Mouse (Mus musculus) left cerebral cortex, postnatal 10 days (tissue): ENCODE results near the gene Ndufb4. TPM values are rescaled to one million over a fixed set of nuclear protein-coding genes. Genes with fewer than 3 reads are reported as not detected.

ENCODE experiments used
- DNase-seq, 2 experiments: peaks; one replicate each; pipeline ENCODE4 v3.0.0; 2021 to 2022; ENCODE audit warnings: low spot score in 2 of 2, mixed read lengths in 1 of 2; ENCODE audit errors: extremely low spot score in 1 of 2
- intact Hi-C: fragments of 180-260 bp; cut with DNase I; formaldehyde crosslinking; loops from one replicate; pipeline ENCODE4 v1.15.1; 2025
- total RNA-seq, 2 experiments: library from RNA; stranded (reverse); gene quantifications; 2 replicates each; pipeline ENCODE4 v1.2.3; 2021

Ndufb4 gene
- total RNA-seq, 2 experiments from 2014 or later: 72.5 to 73.8 TPM

DNA sequence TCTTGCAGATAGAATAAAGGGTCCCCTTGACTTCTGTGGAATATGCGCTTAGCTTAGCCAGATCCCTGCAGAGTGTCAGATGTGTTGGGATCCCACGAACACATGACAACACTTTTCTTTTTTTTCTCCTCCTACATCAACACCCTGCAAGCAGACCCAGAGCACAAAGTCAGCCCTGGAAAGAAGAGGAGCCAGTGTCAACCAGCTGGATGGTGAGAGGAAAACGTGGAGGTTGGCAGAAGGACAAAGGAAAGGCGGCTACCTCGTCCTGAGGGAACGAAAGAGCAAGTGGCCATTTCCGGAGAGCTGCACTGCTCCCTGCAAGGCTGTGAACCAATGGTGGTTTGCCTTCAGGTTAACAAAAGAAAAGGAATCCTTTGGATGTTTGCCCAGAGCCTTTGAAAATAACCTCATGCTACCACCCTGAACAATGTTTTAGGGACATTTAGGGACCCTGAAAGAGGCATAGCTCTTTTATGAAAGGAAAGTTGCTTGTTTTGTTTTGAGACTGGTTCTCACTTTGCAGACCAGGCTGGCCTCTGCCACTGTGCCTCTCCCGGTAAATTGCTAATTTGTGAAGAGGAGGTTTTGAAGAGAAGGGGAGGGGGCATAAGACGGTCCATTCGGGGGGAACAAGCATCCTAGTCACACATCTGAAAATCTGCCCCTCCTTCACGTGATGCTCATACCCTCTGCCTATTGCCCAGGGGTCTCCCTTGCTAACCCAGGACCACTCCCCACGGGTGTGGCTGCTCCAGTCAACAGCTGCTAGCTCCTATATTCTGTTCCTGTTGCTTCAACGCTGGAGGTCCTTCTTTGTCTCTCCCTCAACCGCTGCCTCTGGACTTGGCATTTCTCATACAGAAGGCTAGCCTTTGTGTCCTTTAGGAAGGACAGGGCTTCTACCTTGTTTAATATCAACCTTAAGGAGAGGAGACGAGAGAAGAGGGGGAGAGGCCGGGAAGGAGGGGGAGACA, 29.2 kb upstream of the Ndufb4 start:
- intact Hi-C loops: loop anchor here (5.0 to 10.0 kb wide), 4 partner anchors 129 to 511 kb away; partner anchors contain the start of gene Stxbp5l
- DNase-seq: no peak

DNA sequence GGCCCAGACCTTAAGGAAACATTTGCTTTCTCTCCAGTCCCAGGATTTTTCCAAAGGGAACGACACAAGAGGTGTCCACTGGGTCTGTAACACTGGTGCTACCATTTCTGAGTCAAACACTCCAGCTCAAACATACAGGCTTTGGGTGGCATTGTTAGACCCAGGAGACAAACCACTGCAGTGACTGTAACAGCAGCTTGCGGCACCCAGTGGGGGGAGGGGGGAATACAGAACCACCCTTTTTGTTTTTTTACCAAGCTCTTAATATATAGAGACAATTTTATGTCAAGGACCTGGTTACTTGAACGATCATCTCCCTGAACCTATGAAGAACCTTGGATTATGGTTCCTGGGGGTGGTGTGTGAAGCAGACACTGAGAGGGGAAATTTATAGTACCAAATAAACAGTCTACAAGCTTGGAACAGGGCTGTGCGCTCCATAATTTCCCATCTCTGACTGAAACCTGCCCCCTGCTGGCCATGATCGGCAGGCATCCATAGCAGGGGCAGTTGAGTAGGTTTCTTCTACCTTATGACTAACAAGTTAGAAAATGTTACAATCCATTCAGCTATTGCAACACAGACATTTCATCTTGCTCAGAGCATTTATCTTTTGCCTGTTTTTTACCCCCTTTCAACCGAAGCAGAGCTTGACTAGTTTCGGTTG, 28.2 kb upstream of the Ndufb4 start:
- intact Hi-C loops: loop anchor here (5.0 to 10.0 kb wide), 4 partner anchors 130 to 512 kb away; partner anchors contain the start of gene Stxbp5l
- DNase-seq: peak; percentile 81 to 86

DNA sequence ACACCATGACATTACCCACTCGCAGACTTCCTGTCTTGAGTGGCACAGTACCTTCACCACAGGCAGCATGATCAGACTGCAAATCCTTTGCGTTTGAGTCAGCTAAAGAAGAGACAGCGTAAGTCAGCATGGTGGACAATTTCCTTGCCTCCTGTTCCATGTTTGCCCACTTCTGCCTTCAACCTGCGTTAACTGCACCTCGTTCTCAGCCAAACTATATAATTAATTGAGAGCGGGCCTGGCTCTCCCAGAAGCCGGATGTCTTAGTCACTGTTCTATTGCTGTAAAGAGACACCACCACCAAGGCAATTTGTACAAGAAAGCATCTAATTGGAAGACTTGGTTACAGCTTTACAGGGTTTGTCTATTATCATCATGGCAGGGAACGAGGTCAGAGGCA, 26.6 kb upstream of the Ndufb4 start:
- no peak for DNase-seq
- intact Hi-C loops: loop anchor here (5.0 to 10.0 kb wide), 4 partner anchors 131 to 514 kb away; partner anchors contain the start of gene Stxbp5l

DNA sequence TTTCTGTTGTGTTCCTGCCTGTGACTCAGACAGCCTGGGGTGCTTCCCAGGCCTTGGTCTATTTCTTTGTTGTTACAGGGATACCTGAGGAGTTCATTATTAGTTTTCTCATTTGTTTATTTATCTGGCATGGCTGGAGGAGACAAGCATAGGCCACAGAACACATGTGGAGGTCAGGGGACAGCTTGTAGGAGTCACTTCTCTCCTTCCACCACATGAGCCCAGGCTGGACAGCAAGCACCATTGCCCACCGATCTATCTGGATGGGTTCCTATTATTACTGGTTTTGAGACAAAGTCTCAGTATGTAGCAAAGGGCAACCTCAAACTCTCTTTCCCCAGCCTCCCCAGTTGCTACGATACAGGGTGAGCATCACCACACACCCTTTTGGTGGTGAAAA, 26.0 kb upstream of the Ndufb4 start:
- intact Hi-C loops: loop anchor here (5.0 to 10.0 kb wide), 4 partner anchors 132 to 515 kb away; partner anchors contain the start of gene Stxbp5l
- DNase-seq: no peak

DNA sequence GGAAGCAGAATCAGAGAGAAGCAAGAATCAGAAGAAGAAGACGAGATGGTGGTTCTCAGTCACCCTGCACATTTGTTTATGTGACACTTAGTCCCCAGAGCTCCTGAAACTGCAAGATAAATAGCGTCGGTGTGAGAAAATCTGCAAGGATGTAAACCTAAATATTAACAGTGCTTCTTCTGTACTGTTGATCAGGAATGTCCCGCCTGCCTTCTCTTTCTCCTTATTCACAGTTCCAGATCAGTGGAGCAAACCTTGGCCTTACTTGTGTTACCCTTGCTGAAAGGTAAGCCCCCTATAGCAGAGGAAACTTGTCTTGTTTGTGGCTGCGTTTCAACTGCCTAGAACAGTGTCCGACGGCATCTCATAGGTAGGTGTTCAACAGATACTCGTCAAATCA, 23.3 kb upstream of the Ndufb4 start:
- no peak for DNase-seq
- intact Hi-C loops: no loop called here

DNA sequence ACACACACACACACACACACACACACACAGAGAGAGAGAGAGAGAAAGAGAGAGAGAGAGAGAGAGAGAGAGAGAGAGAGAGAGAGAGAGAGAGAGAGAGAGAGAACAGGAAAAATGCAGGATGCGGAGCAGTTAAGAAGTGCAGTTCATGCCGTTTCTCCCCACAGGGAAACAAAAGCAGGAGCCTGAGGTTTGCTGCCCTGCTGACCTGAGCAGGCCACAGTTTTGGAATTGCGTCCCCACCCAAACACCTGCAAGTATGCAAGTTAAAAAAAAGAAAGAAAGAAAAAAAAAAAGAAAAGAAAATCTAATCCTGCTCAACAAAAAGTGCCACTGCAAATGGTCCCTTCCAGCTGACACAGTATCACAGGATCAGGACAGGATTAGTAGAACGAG, 22.4 kb upstream of the Ndufb4 start:
- DNase-seq: no peak
- intact Hi-C loops: no loop called here

DNA sequence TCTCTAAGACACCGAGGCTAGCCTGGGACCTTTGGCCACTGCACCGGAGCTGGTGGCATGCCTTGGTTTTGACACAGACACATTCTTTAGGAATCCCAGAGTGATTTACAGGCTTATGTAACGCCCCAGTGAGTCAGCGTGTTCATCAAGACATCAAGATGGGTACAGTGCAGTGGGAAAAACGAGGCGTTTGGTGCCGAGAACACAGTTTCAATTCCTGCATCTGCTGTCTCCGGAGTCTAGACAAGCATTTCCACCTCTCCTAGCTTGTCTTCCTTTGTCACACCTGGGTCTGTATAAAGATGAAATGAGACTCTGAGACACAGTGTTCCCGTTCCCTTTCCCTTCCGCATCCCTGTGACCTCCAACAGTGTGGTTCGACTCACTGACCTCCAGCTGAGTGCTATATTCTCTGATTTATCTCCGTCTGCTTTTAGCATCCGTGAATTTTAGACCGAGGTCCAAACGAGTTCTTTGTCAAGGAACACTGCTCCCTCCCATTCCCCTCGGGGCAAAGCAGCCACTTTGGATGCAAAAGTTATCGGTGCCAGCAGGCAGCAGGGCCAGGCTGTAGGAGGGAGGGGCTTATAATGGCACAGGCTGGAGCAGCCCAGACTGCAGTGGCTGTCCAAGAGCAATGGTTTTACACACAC, 21.9 kb upstream of the Ndufb4 start:
- intact Hi-C loops: no loop called here
- DNase-seq: no peak

DNA sequence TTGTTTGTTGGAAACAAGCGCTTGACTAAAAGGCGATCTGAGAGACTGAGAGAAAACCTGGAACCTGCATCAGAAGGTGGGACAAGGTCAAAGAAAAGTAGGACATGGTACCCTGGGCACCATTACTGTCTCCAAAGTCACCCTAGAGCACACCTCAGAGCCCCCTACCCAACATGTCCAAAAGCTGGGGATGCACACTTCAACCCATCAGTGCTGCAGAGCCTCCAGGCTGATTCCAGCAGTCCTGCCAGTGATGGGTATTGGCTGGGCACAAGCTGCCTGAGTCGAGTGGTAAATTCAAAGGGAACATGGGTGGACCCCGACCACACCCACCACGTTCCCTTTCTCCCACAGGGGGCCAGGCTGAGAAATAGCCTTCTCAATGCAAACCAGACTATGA, 21.1 kb upstream of the Ndufb4 start:
- DNase-seq: no peak
- intact Hi-C loops: no loop called here

DNA sequence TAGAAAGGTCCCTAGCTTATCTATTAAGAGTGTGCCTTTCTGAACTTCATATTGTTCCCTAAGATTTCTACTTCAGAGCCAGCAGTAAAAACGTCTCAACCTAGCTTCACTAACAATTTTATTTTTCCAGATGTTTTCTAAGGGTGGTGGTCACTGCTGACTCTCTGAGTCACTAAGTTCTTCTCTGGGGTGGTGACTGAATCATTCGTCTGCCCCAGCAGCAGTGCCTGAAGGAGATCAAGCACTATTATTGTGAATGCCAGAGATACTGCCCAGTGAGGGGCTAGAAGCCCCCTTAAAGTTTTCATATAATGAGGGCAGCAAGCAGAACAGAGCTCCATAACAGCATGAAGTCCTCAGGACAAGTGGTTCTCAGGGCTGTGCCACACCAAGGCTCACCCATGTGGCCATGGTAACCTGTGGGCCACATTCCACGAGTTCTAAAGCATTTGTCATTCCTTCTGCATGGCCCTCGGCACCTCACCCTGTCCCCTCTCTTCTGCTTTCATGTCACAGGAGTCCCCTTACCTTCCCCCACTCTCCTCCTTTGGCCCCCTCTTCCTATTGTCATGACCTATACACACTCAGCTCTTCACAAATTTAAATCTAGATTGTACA, 16.5 kb upstream of the Ndufb4 start:
- intact Hi-C loops: no loop called here
- no peak for DNase-seq

DNA sequence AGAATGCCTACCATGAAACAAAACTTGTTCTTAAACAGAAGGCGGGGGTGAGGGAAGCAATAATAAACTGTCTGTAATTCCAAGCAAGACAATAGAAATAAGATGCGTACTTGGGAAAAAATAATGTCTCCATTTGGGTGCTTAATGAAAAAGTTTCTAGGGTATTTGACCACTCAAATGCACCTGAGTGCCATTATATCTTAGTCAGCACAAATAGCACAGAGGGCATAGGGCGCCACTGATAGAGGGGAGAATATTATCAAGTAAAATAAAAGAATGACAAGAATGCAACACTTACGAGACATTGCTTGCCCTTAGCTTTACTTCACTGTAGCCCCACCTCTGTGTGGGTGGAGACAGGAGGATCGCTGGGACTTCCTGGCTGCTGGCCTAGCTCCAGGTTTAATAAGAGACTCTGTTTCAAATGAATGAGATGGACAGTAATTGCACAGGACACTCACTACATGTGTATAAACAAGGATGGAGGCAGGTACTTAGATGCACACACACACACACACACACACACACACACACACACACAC, 11.2 kb upstream of the Ndufb4 start:
- intact Hi-C loops: no loop called here
- DNase-seq: no peak

DNA sequence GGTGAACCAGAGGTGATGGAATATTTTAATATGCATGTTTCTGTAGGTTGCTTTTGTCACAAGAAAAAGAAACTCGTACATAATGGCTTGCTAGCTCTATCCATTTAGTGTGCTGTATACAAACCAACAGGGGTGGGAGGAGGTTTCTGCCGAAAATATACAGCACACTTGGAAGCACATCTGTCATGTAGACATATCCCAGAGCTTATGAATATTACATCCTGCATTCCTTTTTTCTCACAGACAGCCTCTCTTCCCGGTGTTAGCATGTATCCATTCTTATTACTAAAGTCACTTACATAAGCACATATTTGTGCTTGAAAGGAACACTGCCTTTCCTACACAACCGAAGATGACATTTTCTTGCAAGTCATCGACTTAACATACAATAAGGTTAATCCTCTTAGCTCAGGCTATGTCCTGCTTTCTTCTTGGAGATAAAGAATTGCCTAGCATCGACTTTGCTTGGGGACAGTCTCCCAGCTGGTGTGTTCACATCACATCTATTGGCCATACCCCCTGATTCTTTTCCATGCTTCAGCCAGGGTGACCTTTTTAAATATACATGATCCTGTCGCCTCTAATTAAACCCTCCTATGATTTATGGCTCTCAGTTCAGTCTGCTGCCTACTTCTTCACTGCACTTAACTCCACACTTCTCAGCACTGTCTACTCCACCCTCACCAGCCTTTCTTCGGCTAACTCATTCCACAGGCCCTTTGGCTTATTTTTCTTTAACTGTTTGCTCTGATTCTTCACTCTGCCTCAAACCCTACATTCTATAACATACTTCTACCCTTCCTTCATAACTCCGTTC, 9.6 kb upstream of the Ndufb4 start:
- intact Hi-C loops: no loop called here

DNA sequence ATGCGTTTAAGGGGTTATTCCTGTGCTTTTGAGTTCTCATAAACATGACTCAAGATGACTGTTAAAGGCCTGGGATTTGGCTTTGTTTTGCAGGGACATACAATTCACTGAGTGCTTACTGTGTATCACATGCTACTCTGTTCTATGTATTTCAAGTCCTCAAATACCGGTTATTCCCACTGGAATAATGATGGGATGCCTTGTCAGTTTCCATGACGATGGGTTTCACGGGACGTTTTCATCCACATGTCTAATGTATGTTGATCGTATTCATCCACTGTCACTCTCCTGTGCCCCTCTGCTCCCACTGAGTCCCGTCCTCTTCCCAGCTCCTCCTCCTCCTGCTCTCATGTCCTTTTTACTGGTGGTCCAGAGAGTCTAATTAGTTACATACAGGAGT, 2.5 kb upstream of the Ndufb4 start:
- intact Hi-C loops: loop anchor here (10.0 kb wide), 1 partner anchor 92 kb away; no protein-coding TSS in a partner anchor
- DNase-seq: no peak

More for the DNA sequence above, 9.6 kb upstream of the Ndufb4 start:
- no peak for DNase-seq

DNA sequence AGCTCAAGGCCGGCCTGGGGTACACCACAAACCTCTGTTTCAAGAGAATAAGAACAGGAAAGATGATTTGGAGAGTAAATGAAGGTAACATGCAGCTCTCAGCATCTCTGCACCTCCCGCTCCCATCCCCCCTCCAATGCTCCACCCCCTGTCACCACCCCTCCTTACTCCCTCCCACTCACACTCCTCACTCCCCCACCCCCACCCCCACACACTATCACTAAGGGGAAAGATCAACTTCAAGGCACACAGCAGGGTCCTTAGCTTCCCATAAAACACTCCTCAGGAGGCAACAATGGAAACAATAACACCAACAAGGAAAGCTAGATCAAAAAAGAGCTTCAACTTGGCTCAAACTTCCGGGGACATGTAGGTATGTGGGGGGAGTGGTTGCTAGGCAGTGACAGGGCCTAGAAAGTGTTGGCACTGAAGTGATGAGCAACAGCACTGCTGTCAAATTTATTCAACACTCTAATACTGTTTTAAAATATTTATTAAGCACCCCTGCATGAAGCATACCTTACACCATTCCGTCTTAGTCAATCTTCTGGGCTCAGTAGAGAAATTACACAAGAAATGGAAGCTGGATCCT, 1.6 kb upstream of the Ndufb4 start:
- no peak for DNase-seq
- intact Hi-C loops: loop anchor here (10.0 kb wide), 1 partner anchor 91 kb away; no protein-coding TSS in a partner anchor

DNA sequence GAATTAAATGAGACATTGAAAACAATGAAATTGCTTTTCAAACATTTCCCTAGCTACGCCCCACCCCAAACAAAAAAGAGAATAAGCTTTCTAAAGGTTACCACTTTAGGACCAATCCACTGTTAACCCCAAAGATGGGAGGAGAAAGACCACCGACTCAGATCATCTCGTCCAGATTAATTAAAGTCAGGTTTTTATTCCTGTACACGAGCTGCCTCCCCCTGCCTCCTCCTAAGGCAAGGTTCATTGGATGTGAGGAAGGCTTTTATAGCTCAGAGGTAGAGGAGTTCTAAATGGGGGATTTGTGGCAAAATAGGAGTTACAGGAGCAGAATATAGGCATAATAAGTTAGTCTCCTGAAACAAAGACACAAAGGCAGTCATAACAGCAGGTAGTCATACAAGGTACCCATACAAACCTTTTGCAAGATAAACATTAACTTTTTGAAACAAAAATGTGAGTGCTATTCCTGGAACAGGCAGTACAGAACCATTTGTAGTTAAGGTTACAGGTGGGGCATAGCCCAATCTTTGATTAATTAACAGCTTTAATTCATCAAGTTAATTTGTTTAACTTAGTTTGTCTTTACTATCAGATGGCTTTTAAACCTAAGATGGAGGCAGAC, 690 bp upstream of the Ndufb4 start:
- intact Hi-C loops: loop anchor here (10.0 kb wide), 1 partner anchor 90 kb away; no protein-coding TSS in a partner anchor
- no peak for DNase-seq

DNA sequence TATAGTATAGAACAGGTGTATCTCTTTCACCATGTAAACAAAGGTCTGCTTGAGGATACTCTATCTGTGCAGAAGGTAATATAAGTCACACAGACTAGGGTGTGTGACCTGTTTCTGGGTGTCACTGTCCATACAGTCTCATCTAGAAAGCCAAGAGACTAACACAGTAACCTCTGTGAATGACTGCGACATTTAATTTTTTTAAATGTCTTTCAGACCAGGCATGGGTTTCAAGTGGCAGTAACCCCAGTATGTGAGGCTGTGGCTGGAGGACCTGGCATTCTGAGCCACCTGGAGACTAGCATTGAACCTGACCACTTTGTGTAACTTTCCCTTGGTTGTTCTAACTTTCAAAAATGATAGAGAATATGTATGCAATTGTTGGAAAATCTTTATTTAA, 1.2 kb downstream of the Ndufb4 start:
- intact Hi-C loops: loop anchor here (10.0 kb wide), 1 partner anchor 88 kb away; no protein-coding TSS in a partner anchor
- no peak for DNase-seq

DNA sequence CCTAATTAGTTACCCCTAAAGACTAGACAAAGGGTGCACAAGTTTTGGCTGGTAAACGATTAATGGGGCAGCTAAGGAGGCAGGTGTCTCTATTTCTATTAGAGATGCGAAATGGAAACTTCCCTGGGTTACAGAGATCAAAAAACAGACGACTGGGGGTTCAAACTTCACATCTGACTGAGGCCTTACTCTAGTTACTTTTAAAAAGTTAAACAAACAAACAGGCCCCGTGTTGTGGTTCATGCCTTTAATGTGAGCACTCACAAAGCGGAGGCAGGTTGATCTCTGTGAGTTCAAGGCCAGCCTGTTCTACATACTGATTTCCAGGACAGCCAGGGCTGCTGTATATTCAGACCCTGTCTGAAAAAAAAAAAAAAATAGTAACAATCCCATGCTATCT, 1.6 kb downstream of the Ndufb4 start:
- intact Hi-C loops: loop anchor here (10.0 kb wide), 1 partner anchor 88 kb away; no protein-coding TSS in a partner anchor
- no peak for DNase-seq

DNA sequence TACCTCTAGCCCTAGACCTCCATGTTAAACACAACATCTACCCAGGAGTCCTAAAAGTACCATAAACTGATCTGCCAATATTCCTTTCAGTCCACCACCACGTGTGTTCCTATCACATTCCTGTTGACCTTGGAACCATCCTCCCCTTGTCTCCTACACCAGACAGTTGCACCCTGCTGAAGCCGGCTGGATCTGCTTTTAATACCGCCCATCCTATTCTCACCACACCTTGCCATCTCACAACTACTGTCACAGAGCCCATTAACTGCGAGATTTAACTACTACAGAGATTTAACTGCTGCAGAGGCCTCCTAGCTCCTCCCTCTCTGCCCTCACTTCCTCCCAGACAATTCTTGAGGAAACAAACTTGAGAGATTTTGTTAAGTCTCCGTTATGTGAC, 2.8 kb downstream of the Ndufb4 start:
- intact Hi-C loops: loop anchor here (10.0 kb wide), 1 partner anchor 87 kb away; no protein-coding TSS in a partner anchor
- DNase-seq: no peak
